Mouse (Mus musculus) CH12.LX (cell line): ENCODE measurements around the gene Neb. TPM values are rescaled to one million over a fixed set of nuclear protein-coding genes. Genes with fewer than 3 reads are reported as not detected.

ENCODE experiments used
- DNase-seq: peaks from one replicate; pipeline ENCODE4 v3.0.0-alpha.2; 2013; ENCODE audit errors: extremely low read depth
- H3K27ac ChIP-seq: 2 replicates; pipeline ENCODE4 v1.5.1; 2012; ENCODE audit warnings: low read depth, mild to moderate bottlenecking, control low read depth, moderate library complexity; ENCODE audit not compliant: insufficient read depth
- H3K27me3 ChIP-seq: replicated peaks from 2 replicates; pipeline ENCODE3; 2012; ENCODE audit warnings: inconsistent platforms
- H3K36me3 ChIP-seq, 2 experiments: replicated peaks in 1 of 2; 2 replicates each; pipeline versions ENCODE3 to v1.6.1; 2012; ENCODE audit warnings: inconsistent platforms in 1 of 2, low read length in 1 of 2, mild to moderate bottlenecking in 1 of 2, mixed read lengths in 1 of 2, moderate library complexity in 1 of 2; ENCODE audit not compliant: control insufficient read depth in 1 of 2, insufficient read depth in 1 of 2
- H3K4me1 ChIP-seq, 2 experiments: 2 replicates each; pipeline ENCODE4 v1.6.1; 2012; ENCODE audit warnings: inconsistent platforms in 1 of 2, moderate library complexity in 1 of 2; ENCODE audit not compliant: insufficient read depth in 2 of 2, control insufficient read depth in 1 of 2
- H3K4me2 ChIP-seq: 2 replicates; pipeline ENCODE4 v1.6.1; 2012; ENCODE audit warnings: low read depth, mild to moderate bottlenecking, control low read depth; ENCODE audit not compliant: poor library complexity, insufficient read depth, severe bottlenecking
- H3K4me3 ChIP-seq, 3 experiments: fragments of 150-350 bp in 1 of 3; sonication (generic) in 1 of 3; replicated peaks in 1 of 3; 2 replicates each; pipeline versions ENCODE3 to v1.5.1; 2011 to 2012; ENCODE audit warnings: low read depth in 2 of 3, low read length in 2 of 3, mild to moderate bottlenecking in 2 of 3, moderate library complexity in 2 of 3, control low read depth in 1 of 3, improper control_type of control experiment in 1 of 3, inconsistent platforms in 1 of 3, mixed read lengths in 1 of 3; ENCODE audit not compliant: poor library complexity in 1 of 3
- H3K79me2 ChIP-seq: replicated peaks from 2 replicates; pipeline ENCODE4 v1.6.1; 2012; ENCODE audit warnings: mild to moderate bottlenecking, moderate library complexity; ENCODE audit not compliant: control insufficient read depth, poor library complexity, insufficient read depth, severe bottlenecking; ENCODE audit errors: extremely low read depth
- H3K9ac ChIP-seq: 2 replicates; pipeline ENCODE4 v1.6.1; 2012; ENCODE audit warnings: low read depth, mild to moderate bottlenecking, control low read depth, moderate library complexity; ENCODE audit not compliant: insufficient read depth
- H3K9me3 ChIP-seq: replicated peaks from 2 replicates; pipeline ENCODE3; 2012; ENCODE audit warnings: low read length, inconsistent platforms, mixed read lengths
- CHD2 ChIP-seq: IDR thresholded peaks from 2 replicates; pipeline ENCODE4 v1.6.1; 2011; ENCODE audit warnings: low read length, improper control_type of control experiment
- E2F4 ChIP-seq: IDR thresholded peaks from 2 replicates; pipeline ENCODE4 v1.6.1; 2011; ENCODE audit warnings: low read depth, low read length, improper control_type of control experiment; ENCODE audit not compliant: insufficient replicate concordance
- JUN ChIP-seq: IDR thresholded peaks from 2 replicates; pipeline ENCODE4 v1.6.1; 2011; ENCODE audit warnings: low read depth, mild to moderate bottlenecking, low read length, improper control_type of control experiment, moderate library complexity; ENCODE audit not compliant: insufficient read depth
- JUND ChIP-seq: conservative IDR thresholded peaks from 2 replicates; pipeline ENCODE4 v1.6.1; 2011; ENCODE audit warnings: low read depth, low read length, improper control_type of control experiment
- KAT2A ChIP-seq: IDR thresholded peaks from 2 replicates; pipeline ENCODE4 v1.6.1; 2012; ENCODE audit warnings: low read length, improper control_type of control experiment, inconsistent platforms; ENCODE audit not compliant: insufficient replicate concordance
- MAX ChIP-seq: IDR thresholded peaks from 2 replicates; pipeline ENCODE4 v1.6.1; 2011; ENCODE audit warnings: low read length, improper control_type of control experiment
- MAZ ChIP-seq: IDR thresholded peaks from 2 replicates; pipeline ENCODE4 v1.6.1; 2012; ENCODE audit warnings: low read depth, mild to moderate bottlenecking, inconsistent platforms, low read length, improper control_type of control experiment, moderate library complexity
- MEF2A ChIP-seq: IDR thresholded peaks from 2 replicates; pipeline ENCODE4 v1.6.1; 2014; ENCODE audit warnings: low read depth, mild to moderate bottlenecking, inconsistent platforms, low read length, improper control_type of control experiment, borderline replicate concordance
- MYC ChIP-seq: IDR thresholded peaks from 2 replicates; pipeline ENCODE4 v1.6.1; 2011; ENCODE audit warnings: low read depth, mild to moderate bottlenecking, improper control_type of control experiment, low read length
- NELFE ChIP-seq: IDR thresholded peaks from 2 replicates; pipeline ENCODE4 v1.6.1; 2011; ENCODE audit warnings: low read depth, low read length, improper control_type of control experiment
- NRF1 ChIP-seq: IDR thresholded peaks from 2 replicates; pipeline ENCODE4 v1.6.1; 2014; ENCODE audit warnings: low read depth, mild to moderate bottlenecking, inconsistent platforms, low read length, improper control_type of control experiment, moderate library complexity
- POLR2AphosphoS2 ChIP-seq: IDR thresholded peaks from 2 replicates; pipeline ENCODE4 v1.6.1; 2011; ENCODE audit warnings: low read depth, low read length, improper control_type of control experiment
- RCOR1 ChIP-seq: conservative IDR thresholded peaks from 2 replicates; pipeline ENCODE4 v1.6.1; 2012; ENCODE audit warnings: low read depth, mild to moderate bottlenecking, inconsistent platforms, low read length, improper control_type of control experiment
- SIN3A ChIP-seq: IDR thresholded peaks from 2 replicates; pipeline ENCODE4 v1.6.1; 2012; ENCODE audit warnings: low read length, improper control_type of control experiment, inconsistent platforms
- TBP ChIP-seq: conservative IDR thresholded peaks from 2 replicates; pipeline ENCODE4 v1.6.1; 2011; ENCODE audit warnings: low read depth, low read length, improper control_type of control experiment
- TCF12 ChIP-seq: IDR thresholded peaks from 2 replicates; pipeline ENCODE4 v1.6.1; 2014; ENCODE audit warnings: low read depth, mild to moderate bottlenecking, inconsistent platforms, low read length, improper control_type of control experiment
- UBTF ChIP-seq: IDR thresholded peaks from 2 replicates; pipeline ENCODE4 v1.6.1; 2012; ENCODE audit warnings: low read depth, mild to moderate bottlenecking, inconsistent platforms, low read length, improper control_type of control experiment, moderate library complexity
- USF1 ChIP-seq: IDR thresholded peaks from 2 replicates; pipeline ENCODE4 v1.6.1; 2014; ENCODE audit warnings: low read depth, mild to moderate bottlenecking, inconsistent platforms, low read length, improper control_type of control experiment
- ZC3H11A ChIP-seq: IDR thresholded peaks from 2 replicates; pipeline ENCODE4 v1.6.1; 2012; ENCODE audit warnings: low read depth, mild to moderate bottlenecking, inconsistent platforms, low read length, improper control_type of control experiment
- ZMIZ1 ChIP-seq: IDR thresholded peaks from 2 replicates; pipeline ENCODE4 v1.6.1; 2012; ENCODE audit warnings: low read depth, mild to moderate bottlenecking, inconsistent platforms, low read length, improper control_type of control experiment
- ZNF384 ChIP-seq: IDR thresholded peaks from 2 replicates; pipeline ENCODE4 v1.6.1; 2012; ENCODE audit warnings: low read depth, low read length, improper control_type of control experiment, inconsistent platforms
- dilution Hi-C: fragments of 300-500 bp; cut with MboI; formaldehyde crosslinking; loops from 2 replicates; pipeline ENCODE4 v1.14.3; 2020; ENCODE audit warnings: low sequenced_read_pairs; ENCODE audit not compliant: extremely low pct_unique_long_range_greater_than_20kb, extremely low pct_ligation_motif_present
- in situ Hi-C: fragments of 300-500 bp; cut with MboI; formaldehyde crosslinking; loops from 3 replicates; pipeline ENCODE4 v1.14.3; 2019; ENCODE audit warnings: low sequenced_read_pairs, low pct_ligation_motif_present, low pct_unique_long_range_greater_than_20kb, mixed read lengths
- polyA plus RNA-seq: library from polyadenylated mRNA; unstranded; fragments of >175 nt; gene quantifications from 2 replicates; pipeline ENCODE4 v1.2.1, GENCODE M21; 2012; ENCODE audit warnings: low read depth; ENCODE audit not compliant: insufficient read length
- total RNA-seq, 2 experiments: library from RNA; depleted of rRNA; stranded (reverse); fragments of 300-350 nt in 1 of 2; fragments of >200 nt in 1 of 2; gene quantifications; 2 replicates each; pipeline ENCODE4 v1.2.3; 2012 to 2014

Gene Neb
- total and polyA plus RNA-seq, 3 experiments: 1.5 to 1.8 (median 1.7) TPM

GRCm38 (mm10) chr2:52286421-52286820, 91.9 kb downstream of the Neb start:
- peak; percentile 43 for DNase-seq
- in situ Hi-C loops: no loop called here
- Histone ChIP-seq H3K4me1 (peaks cover 8 to 33% of the 10 kb centered on the region in 2 experiments), H3K36me3 (no peaks in the 10 kb centered on the region), H3K4me2 (no peak overlapping the region), H3K9me3 (no peaks in the 10 kb centered on the region), H3K9ac (no peak overlapping the region), H3K27ac (no peak overlapping the region), H3K79me2 (no peaks in the 10 kb centered on the region), H3K4me3 (no peak overlapping the region), H3K27me3 (no peaks in the 10 kb centered on the region)
- dilution Hi-C loops: no loop called here
- TF ChIP-seq NRF1 (no peak), ZMIZ1 (no peak), USF1 (no peak), E2F4 (no peak), TCF12 (no peak), MYC (no peak), NELFE (no peak), UBTF (no peak), TBP (no peak), MAX (no peak), RCOR1 (no peak), JUN (no peak), CHD2 (no peak), ZC3H11A (no peak), MEF2A (no peak), POLR2AphosphoS2 (no peak)

- no peak overlapping the region for H3K4me3 ChIP-seq
- no peaks in the 10 kb centered on the region for H3K27me3 ChIP-seq
- H3K36me3 ChIP-seq: no peaks in the 10 kb centered on the region
- dilution Hi-C loops (no loop called here), in situ Hi-C loops (no loop called here)
- H3K9me3 ChIP-seq: no peaks in the 10 kb centered on the region
- no peak overlapping the region for H3K4me2 ChIP-seq
- no peaks in the 10 kb centered on the region for H3K79me2 ChIP-seq
- no peak overlapping the region for H3K9ac ChIP-seq
- H3K27ac ChIP-seq: no peak overlapping the region
- no peaks in the 10 kb centered on the region for H3K4me1 ChIP-seq
- no peak for DNase-seq
- TF ChIP-seq USF1 (no peak), NELFE (no peak), UBTF (no peak), ZNF384 (no peak), KAT2A (no peak), MAZ (no peak), SIN3A (no peak), JUND (no peak)
These were observed 106.1 kb downstream of the Neb start for GRCm38 (mm10) chr2:52272146-52272545.
